Mouse (Mus musculus): Measurements from ENCODE around the gene Kcng3. TPM values are rescaled to one million over a fixed set of nuclear protein-coding genes. Genes with fewer than 3 reads are reported as not detected.
A peak's percentile ranks its signal among the peaks of the same experiment; 100 is the strongest.

The Kcng3 gene
- polyA plus RNA-seq (2012; rRNA removed): 0.37 and 0.62 TPM in 2 replicates

DNA sequence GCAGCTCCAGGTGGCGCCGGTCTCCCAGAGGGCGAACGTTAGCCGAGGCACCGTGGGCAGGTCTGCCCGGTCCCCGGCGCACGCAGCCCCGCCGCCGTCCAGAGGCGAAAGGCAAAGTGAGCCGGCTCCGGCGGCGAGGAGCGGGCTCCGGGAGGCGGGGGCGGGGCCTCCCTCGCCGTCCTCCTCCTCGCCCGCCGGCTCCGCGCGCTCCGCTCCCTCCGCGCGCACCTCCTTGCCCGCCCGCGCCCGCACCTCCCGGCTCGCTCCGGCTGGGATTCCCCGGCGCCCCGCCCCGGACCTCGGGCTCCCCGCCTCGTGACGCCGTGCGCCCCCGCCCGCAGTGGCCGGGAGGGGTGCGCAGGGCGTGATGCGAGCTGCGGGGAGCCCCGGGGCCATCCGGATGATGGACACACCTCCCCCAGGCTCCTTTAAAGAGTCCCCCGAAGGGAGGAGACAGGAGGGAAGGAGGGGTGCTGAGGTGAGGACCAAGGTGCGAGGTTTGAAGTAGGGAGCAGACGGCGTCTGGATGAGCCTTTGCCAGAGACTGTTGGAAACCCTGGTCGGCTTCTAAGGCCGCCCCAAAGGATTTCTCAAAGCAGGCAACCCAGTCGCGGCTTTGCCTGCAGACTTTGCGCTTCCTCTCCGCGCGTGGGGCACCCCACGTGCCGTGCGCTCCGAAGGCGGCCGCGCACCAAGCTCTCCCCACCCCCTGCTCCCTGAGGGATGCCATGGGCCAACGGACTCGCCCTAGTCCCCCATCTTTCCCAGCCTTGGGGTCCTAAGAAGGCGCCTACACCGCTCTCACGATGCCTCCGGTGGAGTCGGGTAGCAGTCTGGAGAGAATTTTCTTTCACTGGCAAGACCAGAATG lies at the start of gene Kcng3:
Gene Kcng3, minus strand, starts transcription at position 113 of the 870 bp plus-strand sequence.
- peak; percentile 54 for DNase-seq (ENCODE audit: low read depth)
- TF ChIP-seq POLR2A (IDR thresholded peaks at IDR 0.05; ENCODE audit: borderline replicate concordance, extremely low read depth, insufficient read depth, insufficient read length, poor library complexity, severe bottlenecking) (no peak), CTCF (IDR thresholded peaks at IDR 0.05; ENCODE audit: borderline replicate concordance, extremely low read depth, insufficient read depth, insufficient read length) (no peak)

GRCm38 (mm10) chr17:83677370-83677769 lies 45.7 kb upstream of the Kcng3 start:
- no peak for DNase-seq (ENCODE audit: low read depth)
- TF ChIP-seq POLR2A (IDR thresholded peaks at IDR 0.05; ENCODE audit: borderline replicate concordance, extremely low read depth, insufficient read depth, insufficient read length, poor library complexity, severe bottlenecking) (no peak), CTCF (IDR thresholded peaks at IDR 0.05; ENCODE audit: borderline replicate concordance, extremely low read depth, insufficient read depth, insufficient read length) (no peak)

DNA sequence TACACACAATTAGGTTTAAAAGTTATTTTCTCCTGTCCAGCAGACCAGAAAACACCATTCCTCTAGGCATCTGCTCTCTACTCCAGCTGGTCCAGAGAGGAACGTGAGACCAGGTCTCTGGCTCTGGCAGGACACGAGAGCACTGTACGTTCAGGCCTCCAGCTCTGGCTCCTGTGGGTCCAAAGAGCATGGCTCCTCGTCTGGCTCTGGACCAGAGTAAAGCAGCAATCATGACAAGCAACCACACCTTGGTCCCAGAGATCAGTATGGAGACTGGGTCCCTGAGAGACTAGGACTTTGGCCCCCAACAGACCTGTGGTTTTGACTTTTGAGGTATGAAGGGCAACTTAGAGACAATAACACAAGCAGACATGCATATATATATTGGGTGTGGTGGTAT lies 41.0 kb upstream of the Kcng3 start:
- DNase-seq (ENCODE audit: low read depth): no peak
- TF ChIP-seq CTCF (IDR thresholded peaks at IDR 0.05; ENCODE audit: borderline replicate concordance, extremely low read depth, insufficient read depth, insufficient read length) (no peak), POLR2A (IDR thresholded peaks at IDR 0.05; ENCODE audit: borderline replicate concordance, extremely low read depth, insufficient read depth, insufficient read length, poor library complexity, severe bottlenecking) (no peak)

- no peak for TF ChIP-seq CTCF (IDR thresholded peaks at IDR 0.05; ENCODE audit: borderline replicate concordance, extremely low read depth, insufficient read depth, insufficient read length)
- TF ChIP-seq POLR2A (IDR thresholded peaks at IDR 0.05; ENCODE audit: borderline replicate concordance, extremely low read depth, insufficient read depth, insufficient read length, poor library complexity, severe bottlenecking): no peak
- DNase-seq (ENCODE audit: low read depth): no peak
These were observed 36.4 kb upstream of the Kcng3 start for GRCm38 (mm10) chr17:83667934-83668690.

GRCm38 (mm10) chr17:83666597-83667287 lies 35.0 kb upstream of the Kcng3 start:
- DNase-seq (ENCODE audit: low read depth): no peak
- no peak for TF ChIP-seq CTCF (IDR thresholded peaks at IDR 0.05; ENCODE audit: borderline replicate concordance, extremely low read depth, insufficient read depth, insufficient read length)
- TF ChIP-seq POLR2A (IDR thresholded peaks at IDR 0.05; ENCODE audit: borderline replicate concordance, extremely low read depth, insufficient read depth, insufficient read length, poor library complexity, severe bottlenecking): no peak

DNA sequence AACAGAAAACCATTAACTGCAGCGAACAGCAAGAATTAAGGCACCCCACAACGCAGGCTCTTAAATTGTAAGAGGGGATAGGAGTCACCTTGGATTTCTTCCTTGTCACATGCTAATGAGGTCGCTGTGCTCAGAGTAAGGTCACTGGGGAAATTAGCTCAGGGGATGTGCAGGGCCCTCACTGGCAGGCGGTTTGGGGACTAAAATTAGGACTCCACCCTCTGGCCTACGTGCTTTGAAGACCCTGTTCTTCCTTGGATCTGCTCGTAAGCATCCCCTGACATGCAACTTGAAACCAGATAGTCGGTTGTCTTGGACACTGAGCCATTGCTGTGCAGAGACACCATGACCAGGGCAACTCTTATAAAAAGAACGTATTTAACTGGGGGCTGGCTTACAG lies 33.1 kb upstream of the Kcng3 start:
- DNase-seq (ENCODE audit: low read depth): no peak
- no peak for TF ChIP-seq CTCF (IDR thresholded peaks at IDR 0.05; ENCODE audit: borderline replicate concordance, extremely low read depth, insufficient read depth, insufficient read length)
- no peak for TF ChIP-seq POLR2A (IDR thresholded peaks at IDR 0.05; ENCODE audit: borderline replicate concordance, extremely low read depth, insufficient read depth, insufficient read length, poor library complexity, severe bottlenecking)

DNA sequence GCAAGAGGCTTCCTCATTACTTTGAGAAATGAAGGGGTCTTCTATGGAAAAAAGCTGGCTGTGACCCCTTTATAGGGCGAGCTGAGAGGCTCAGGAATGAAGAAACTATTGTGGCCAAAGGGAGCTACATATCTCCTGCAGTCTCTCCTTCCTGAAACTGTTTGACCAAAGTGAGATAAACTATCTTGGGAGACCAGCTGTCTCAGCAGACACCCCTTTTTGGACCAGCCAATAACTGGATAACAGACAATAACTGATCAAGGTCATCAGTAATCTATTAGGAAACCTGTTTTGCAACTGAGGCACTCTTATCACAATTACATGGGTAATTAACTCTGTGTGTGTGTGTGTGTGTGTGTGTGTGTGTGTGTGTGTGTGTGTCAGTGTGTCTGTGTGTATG lies 27.2 kb upstream of the Kcng3 start:
- no peak for TF ChIP-seq POLR2A (IDR thresholded peaks at IDR 0.05; ENCODE audit: borderline replicate concordance, extremely low read depth, insufficient read depth, insufficient read length, poor library complexity, severe bottlenecking)
- TF ChIP-seq CTCF (IDR thresholded peaks at IDR 0.05; ENCODE audit: borderline replicate concordance, extremely low read depth, insufficient read depth, insufficient read length): no peak
- no peak for DNase-seq (ENCODE audit: low read depth)

DNA sequence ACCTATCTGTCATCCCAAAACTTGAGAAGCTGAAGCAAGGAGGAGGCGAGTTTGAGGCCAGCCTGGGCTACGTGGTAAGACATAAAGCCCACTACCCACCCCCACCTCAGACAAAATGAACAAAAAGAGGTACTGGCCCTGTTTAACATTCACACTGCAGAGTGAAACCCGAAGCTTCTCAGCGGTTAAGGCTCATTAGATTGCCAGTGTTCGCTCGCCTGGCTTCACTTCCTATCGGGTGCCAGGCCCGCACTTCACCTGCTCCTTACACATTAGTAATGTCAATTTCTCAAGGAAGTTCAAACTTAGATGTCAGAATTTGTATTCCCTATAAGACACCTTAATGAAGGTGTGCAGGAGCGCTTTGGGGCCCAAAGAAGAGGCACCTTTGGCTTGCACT lies 25.7 kb upstream of the Kcng3 start:
- no peak for DNase-seq (ENCODE audit: low read depth)
- no peak for TF ChIP-seq POLR2A (IDR thresholded peaks at IDR 0.05; ENCODE audit: borderline replicate concordance, extremely low read depth, insufficient read depth, insufficient read length, poor library complexity, severe bottlenecking)
- TF ChIP-seq CTCF (IDR thresholded peaks at IDR 0.05; ENCODE audit: borderline replicate concordance, extremely low read depth, insufficient read depth, insufficient read length): no peak

- DNase-seq (ENCODE audit: low read depth): no peak
- no peak for TF ChIP-seq CTCF (IDR thresholded peaks at IDR 0.05; ENCODE audit: borderline replicate concordance, extremely low read depth, insufficient read depth, insufficient read length)
- TF ChIP-seq POLR2A (IDR thresholded peaks at IDR 0.05; ENCODE audit: borderline replicate concordance, extremely low read depth, insufficient read depth, insufficient read length, poor library complexity, severe bottlenecking): no peak
These were observed 24.0 kb upstream of the Kcng3 start for GRCm38 (mm10) chr17:83655732-83656131.

- no peak for TF ChIP-seq POLR2A (IDR thresholded peaks at IDR 0.05; ENCODE audit: borderline replicate concordance, extremely low read depth, insufficient read depth, insufficient read length, poor library complexity, severe bottlenecking)
- TF ChIP-seq CTCF (IDR thresholded peaks at IDR 0.05; ENCODE audit: borderline replicate concordance, extremely low read depth, insufficient read depth, insufficient read length): no peak
- DNase-seq (ENCODE audit: low read depth): no peak
These were observed 23.0 kb upstream of the Kcng3 start for GRCm38 (mm10) chr17:83654651-83655136.

DNA sequence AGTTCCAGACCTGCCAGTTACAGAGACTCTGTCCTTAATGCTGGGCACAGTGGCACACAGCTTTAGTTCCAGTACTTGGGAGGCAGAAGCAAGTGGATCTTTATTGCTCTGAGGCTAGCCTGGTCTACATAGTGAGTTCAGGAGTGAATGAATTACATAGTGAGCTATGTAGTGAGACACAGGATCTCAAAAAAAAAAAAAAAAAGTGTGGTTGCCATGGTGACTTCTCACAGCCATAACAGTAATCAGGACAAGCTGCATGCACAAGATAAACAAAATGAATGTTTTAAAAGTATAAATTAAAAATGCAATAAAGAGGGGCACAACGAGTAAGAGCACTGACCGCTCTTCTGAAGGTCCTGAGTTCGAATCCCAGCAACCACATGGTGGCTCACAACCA lies 21.9 kb upstream of the Kcng3 start:
- DNase-seq (ENCODE audit: low read depth): no peak
- TF ChIP-seq POLR2A (IDR thresholded peaks at IDR 0.05; ENCODE audit: borderline replicate concordance, extremely low read depth, insufficient read depth, insufficient read length, poor library complexity, severe bottlenecking) (no peak), CTCF (IDR thresholded peaks at IDR 0.05; ENCODE audit: borderline replicate concordance, extremely low read depth, insufficient read depth, insufficient read length) (no peak)

Measured in brain, embryonic 14.5 days (tissue).